Mouse (Mus musculus) heart, postnatal 0 days (tissue): Measurements from ENCODE around the gene Smarcc1. TPM values are rescaled to one million over a fixed set of nuclear protein-coding genes. Genes with fewer than 3 reads are reported as not detected.
"Not testable (repeated sequence)": the region's sequence is repeated elsewhere in the genome, so short reads cannot be mapped to it uniquely, and the experiment has no call there.

Source experiments
- ATAC-seq: fragments of 200-750 bp; cut with Nextera tagmentation; 2 replicates; pipeline ENCODE4 v1.8.0; 2017; ENCODE audit warnings: low read depth, moderate number of reproducible peaks, moderate library complexity; ENCODE audit not compliant: insufficient read depth
- DNase-seq: peaks from one replicate; pipeline ENCODE4 v3.0.0-alpha.2; 2016; ENCODE audit warnings: low spot score
- H3K27ac ChIP-seq: fragments of 300-500 bp; sonication (generic); 2 replicates; pipeline ENCODE4 v1.5.1; 2014; ENCODE audit warnings: low read depth, mild to moderate bottlenecking
- H3K27me3 ChIP-seq: fragments of 300-500 bp; sonication (generic); 2 replicates; pipeline ENCODE4 v1.6.1; 2014; ENCODE audit warnings: low read length, mixed read lengths; ENCODE audit not compliant: control insufficient read depth, insufficient read depth
- H3K36me3 ChIP-seq: fragments of 300-500 bp; sonication (generic); replicated peaks from 2 replicates; pipeline ENCODE4 v1.6.1; 2014; ENCODE audit warnings: low read length, mixed read lengths; ENCODE audit not compliant: control insufficient read depth, insufficient read depth
- H3K4me1 ChIP-seq: fragments of 300-500 bp; sonication (generic); 2 replicates; pipeline ENCODE4 v1.6.1; 2014; ENCODE audit warnings: antibody characterized with exemption; ENCODE audit not compliant: control insufficient read depth, insufficient read depth
- H3K4me2 ChIP-seq: fragments of 300-500 bp; sonication (generic); 2 replicates; pipeline ENCODE4 v1.6.1; 2014; ENCODE audit warnings: low read depth, mild to moderate bottlenecking, low read length, moderate library complexity
- H3K4me3 ChIP-seq: fragments of 300-500 bp; sonication (generic); 2 replicates; pipeline ENCODE4 v1.5.1; 2014; ENCODE audit warnings: low read depth, low read length
- H3K9ac ChIP-seq: fragments of 300-500 bp; sonication (generic); replicated peaks from 2 replicates; pipeline ENCODE4 v1.6.1; 2014; ENCODE audit warnings: low read depth, low read length, mixed read lengths
- H3K9me3 ChIP-seq: fragments of 300-500 bp; sonication (generic); replicated peaks from 2 replicates; pipeline ENCODE4 v1.6.1; 2016; ENCODE audit warnings: low read length; ENCODE audit not compliant: control insufficient read depth
- CTCF ChIP-seq: IDR thresholded peaks from 2 replicates; pipeline ENCODE4 v1.5.1; 2016; ENCODE audit warnings: antibody characterized with exemption, control low read depth, low read depth
- EP300 ChIP-seq: IDR thresholded peaks from 2 replicates; pipeline ENCODE4 v1.6.1; 2016; ENCODE audit warnings: antibody characterized with exemption, low read depth
- WGBS: fragments of 180-500 bp; shearing (Covaris S2); extraction: QIAGEN DNeasy Blood & Tissue Kit; methylation state at CpG from one replicate; pipeline ENCODE4 v1.1.7; 2014; 5-methylcytosine and 5-hydroxymethylcytosine counted together
- polyA plus RNA-seq: library from polyadenylated mRNA; unstranded; fragments of >200 nt; fragmentation: Nextera tagmentation; extraction: Ambion mirVana; gene quantifications from 2 replicates; pipeline ENCODE4 v1.2.1, GENCODE M21; 2015
- total RNA-seq: library from RNA; depleted of rRNA; stranded (reverse); fragments of >200 nt; gene quantifications from 2 replicates; pipeline ENCODE4 v1.2.3, GENCODE M21; 2014; ENCODE audit warnings: low replicate concordance; rRNA removed

The Smarcc1 gene
- total RNA-seq (7.8 and 28.3 TPM in 2 replicates), polyA plus RNA-seq (31.9 and 32.3 TPM in 2 replicates)

DNA sequence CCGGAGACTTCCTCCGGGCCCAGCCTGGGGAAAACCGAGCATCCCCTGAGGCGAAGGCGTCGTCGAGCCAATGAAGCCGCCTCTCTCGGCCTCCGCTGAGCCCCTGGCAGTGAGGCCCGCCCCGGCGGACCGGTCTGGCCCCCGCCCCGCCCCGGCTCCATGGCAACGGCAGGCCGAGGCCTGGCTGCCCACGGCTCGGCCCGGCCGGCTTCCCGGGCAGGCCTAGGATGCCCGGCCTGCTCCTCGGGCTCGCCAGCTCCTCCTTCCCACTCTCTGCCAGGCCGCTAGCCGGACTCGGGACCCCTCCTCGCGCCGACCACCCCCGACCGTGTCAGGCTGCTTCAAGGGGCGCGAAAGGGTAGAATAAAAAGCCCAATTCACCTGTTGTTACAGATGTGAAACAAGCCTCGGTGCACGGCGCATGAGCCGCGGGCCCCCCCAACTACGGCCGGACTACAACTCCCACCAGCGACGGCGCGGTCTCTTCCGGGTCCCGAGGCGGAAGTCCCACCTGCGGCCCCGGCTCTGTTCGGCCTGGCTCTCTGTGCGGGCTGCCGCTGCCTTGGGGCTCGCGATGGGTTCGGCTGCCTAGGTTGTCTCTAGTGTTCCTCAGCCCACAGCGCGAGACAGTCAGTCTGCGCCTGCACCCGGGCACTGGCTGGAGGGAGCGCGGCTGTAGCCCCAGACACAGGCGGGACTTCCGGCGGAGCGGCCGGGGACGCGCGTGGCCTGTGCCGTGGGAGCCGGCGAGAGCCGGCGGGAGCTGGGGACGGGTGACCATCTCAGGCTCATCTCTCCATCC is at the start of gene Smarcc1:
TSS of gene Smarcc1 (plus strand) at position 732 of the 802 bp plus-strand sequence.
- DNase-seq (peak; percentile 83), ATAC-seq (peak; percentile 95)
- TF ChIP-seq CTCF (no peak), EP300 (peak; percentile 61; the same call in 1 of the 2 replicates)
- Histone ChIP-seq H3K4me3 (peak within 1 kb of the TSS; percentile 74), H3K9me3 (no peaks in the 10 kb centered on the region), H3K4me1 (peaks cover 11% of the 10 kb centered on the region), H3K9ac (peak within 1 kb of the TSS; percentile 84), H3K4me2 (peak within 1 kb of the TSS; percentile 94), H3K36me3 (peaks cover 27% of the 10 kb centered on the region), H3K27me3 (no peaks in the 10 kb centered on the region), H3K27ac (peak within 1 kb of the TSS; percentile 91)
- WGBS = under 1% methylated on average over 76 of the region's 79 CpGs

DNA sequence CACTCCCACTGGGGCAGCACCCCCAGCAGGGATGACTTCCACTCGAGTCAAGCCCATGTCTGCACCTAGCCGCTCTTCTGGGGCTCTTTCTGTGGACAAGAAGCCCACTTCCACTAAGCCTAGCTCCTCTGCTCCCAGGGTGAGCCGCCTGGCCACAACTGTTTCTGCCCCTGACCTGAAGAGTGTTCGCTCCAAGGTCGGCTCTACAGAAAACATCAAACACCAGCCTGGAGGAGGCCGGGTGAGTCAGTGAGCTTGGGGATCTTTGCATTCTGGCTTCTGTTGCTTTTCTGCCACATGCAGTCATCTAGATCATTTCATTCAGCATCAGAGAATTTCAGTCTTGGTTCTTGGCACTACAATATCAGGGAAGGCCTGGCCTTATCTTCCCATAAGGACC is 48.8 kb upstream of the Smarcc1 start:
- WGBS = 78% methylated on average over 6 of the region's 6 CpGs
- Histone ChIP-seq H3K4me3 (no peak overlapping the region), H3K4me1 (0 out of 2 replicates have a peak, but pooled peaks cover 8% of the 10 kb centered on the region), H3K9me3 (no peaks in the 10 kb centered on the region), H3K9ac (no peak overlapping the region), H3K36me3 (peaks cover 84% of the 10 kb centered on the region), H3K27ac (0 out of 2 replicates have a peak overlapping the region, but pooled peaks have one; percentile 11), H3K4me2 (no peak overlapping the region), H3K27me3 (no peaks in the 10 kb centered on the region)
- ATAC-seq (no peak), DNase-seq (no peak)
- no peak for TF ChIP-seq EP300

DNA sequence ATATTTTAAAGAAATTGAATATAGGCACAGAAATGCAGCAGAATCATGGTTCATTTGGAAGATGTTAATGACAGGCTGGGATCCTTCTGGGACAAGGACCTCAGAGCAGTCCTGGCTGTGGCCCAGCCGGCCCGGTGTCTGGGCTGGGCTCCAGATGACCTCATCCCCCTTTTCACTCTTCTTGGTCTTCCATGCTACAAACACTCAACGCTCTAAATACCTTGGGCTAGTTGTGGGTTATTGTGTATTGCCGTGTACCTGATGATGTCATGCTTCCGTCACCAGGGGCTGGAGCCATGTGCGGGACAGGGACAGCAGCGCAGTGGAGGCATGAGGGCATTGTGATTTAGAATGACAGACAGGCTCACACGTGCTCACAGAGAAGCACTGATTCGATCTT is 47.1 kb upstream of the Smarcc1 start:
- no peak overlapping the region for H3K9ac ChIP-seq
- no peaks in the 10 kb centered on the region for H3K9me3 ChIP-seq
- H3K27ac ChIP-seq = peak overlapping the region; percentile 41
- TF ChIP-seq CTCF (no peak), EP300 (no peak)
- no peaks in the 10 kb centered on the region for H3K27me3 ChIP-seq
- no peak overlapping the region for H3K4me3 ChIP-seq
- ATAC-seq (peak; percentile 89), DNase-seq (peak; percentile 80)
- H3K4me2 ChIP-seq = no peak overlapping the region
- 14% methylated on average over 9 of the region's 9 CpGs for WGBS
- 0 out of 2 replicates have a peak, but pooled peaks cover 8% of the 10 kb centered on the region for H3K4me1 ChIP-seq
- peaks cover 90% of the 10 kb centered on the region for H3K36me3 ChIP-seq

DNA sequence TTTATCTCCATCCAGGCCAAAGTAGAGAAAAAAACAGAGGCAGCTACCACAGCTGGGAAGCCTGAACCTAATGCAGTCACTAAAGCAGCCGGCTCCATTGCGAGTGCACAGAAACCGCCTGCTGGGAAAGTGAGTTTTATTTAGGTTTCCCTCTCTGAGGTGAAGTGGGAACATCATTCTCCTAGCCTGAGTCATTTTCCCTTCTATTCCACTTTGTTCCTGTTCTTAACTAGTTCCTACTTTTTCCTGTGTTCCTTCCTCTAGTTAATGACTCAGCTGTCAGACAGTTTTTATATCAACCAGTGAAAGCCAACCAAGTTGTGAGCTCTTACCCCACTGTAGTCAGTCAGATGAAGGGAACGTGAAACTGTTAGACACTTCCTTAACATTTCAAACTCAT is 46.5 kb upstream of the Smarcc1 start:
- Histone ChIP-seq H3K9me3 (no peaks in the 10 kb centered on the region), H3K9ac (no peak overlapping the region), H3K4me3 (no peak overlapping the region), H3K36me3 (peaks cover 88% of the 10 kb centered on the region), H3K27ac (no peak overlapping the region; the same call in 1 of the 2 replicates), H3K27me3 (no peaks in the 10 kb centered on the region), H3K4me2 (no peak overlapping the region), H3K4me1 (0 out of 2 replicates have a peak, but pooled peaks cover 8% of the 10 kb centered on the region)
- WGBS = 62% methylated on average over 4 of the region's 4 CpGs
- TF ChIP-seq CTCF (no peak), EP300 (no peak)
- ATAC-seq = no peak
- no peak for DNase-seq

DNA sequence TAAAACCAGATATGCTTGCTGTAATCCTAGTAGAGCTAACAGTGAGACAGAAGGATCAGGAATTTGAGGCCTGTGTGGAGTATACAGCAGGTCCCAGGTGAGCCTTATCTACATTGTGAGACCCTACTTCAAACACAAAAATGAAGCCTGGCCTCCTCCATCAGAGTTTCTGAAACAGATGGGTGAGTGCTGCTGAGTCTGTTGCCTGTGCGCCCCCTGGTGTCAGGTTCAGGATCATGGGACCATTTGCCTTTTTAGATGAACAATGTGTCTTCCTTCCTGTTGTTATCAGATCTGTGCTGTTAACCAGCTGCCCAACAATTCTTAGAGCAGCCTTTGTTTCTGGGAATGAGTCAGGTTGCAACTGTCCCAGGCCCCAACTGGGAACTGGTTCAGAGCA is 45.7 kb upstream of the Smarcc1 start:
- peaks cover 84% of the 10 kb centered on the region for H3K36me3 ChIP-seq
- no peak overlapping the region for H3K4me2 ChIP-seq
- 11% methylated on average over 1 of the region's 1 CpGs for WGBS
- H3K4me1 ChIP-seq = 0 out of 2 replicates have a peak, but pooled peaks cover 8% of the 10 kb centered on the region
- H3K27me3 ChIP-seq = no peaks in the 10 kb centered on the region
- H3K4me3 ChIP-seq = no peak overlapping the region
- H3K9me3 ChIP-seq = no peaks in the 10 kb centered on the region
- ATAC-seq (no peak), DNase-seq (peak; percentile 61)
- no peak overlapping the region for H3K9ac ChIP-seq
- no peak overlapping the region for H3K27ac ChIP-seq
- TF ChIP-seq EP300 (no peak), CTCF (peak; percentile 80)

DNA sequence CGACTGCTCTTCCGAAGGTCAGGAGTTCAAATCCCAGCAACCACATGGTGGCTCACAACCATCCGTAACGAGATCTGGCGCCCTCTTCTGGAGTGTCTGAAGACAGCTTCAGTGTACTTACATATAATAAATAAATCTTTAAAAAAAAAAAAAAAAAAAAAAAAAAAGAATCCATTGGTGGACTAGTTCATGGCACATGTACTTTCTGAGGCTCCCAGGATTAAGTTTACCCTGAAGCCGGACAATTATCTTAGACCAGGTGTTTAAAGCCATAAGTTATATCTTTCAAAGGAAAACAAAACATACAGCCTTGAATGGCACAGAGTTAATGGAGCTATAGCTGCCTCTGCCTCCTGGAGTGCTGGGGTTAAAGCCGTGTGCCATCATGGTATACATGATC is 41.0 kb upstream of the Smarcc1 start:
- not testable (repeated sequence) for H3K4me2 ChIP-seq, ATAC-seq, H3K9me3 ChIP-seq, H3K27ac ChIP-seq, H3K9ac ChIP-seq, H3K27me3 ChIP-seq, H3K4me1 ChIP-seq, H3K4me3 ChIP-seq, DNase-seq
- peaks cover 83% of the 10 kb centered on the region for H3K36me3 ChIP-seq
- 86% methylated on average over 4 of the region's 7 CpGs for WGBS
